Mouse (Mus musculus) retina, adult 2 months (tissue): Measurements from ENCODE around the gene Atcay.

ENCODE experiments used
- DNase-seq: peaks from one replicate; pipeline ENCODE4 v3.0.0-alpha.2; 2012; ENCODE audit warnings: low read depth, low spot score

The Atcay gene

DNA sequence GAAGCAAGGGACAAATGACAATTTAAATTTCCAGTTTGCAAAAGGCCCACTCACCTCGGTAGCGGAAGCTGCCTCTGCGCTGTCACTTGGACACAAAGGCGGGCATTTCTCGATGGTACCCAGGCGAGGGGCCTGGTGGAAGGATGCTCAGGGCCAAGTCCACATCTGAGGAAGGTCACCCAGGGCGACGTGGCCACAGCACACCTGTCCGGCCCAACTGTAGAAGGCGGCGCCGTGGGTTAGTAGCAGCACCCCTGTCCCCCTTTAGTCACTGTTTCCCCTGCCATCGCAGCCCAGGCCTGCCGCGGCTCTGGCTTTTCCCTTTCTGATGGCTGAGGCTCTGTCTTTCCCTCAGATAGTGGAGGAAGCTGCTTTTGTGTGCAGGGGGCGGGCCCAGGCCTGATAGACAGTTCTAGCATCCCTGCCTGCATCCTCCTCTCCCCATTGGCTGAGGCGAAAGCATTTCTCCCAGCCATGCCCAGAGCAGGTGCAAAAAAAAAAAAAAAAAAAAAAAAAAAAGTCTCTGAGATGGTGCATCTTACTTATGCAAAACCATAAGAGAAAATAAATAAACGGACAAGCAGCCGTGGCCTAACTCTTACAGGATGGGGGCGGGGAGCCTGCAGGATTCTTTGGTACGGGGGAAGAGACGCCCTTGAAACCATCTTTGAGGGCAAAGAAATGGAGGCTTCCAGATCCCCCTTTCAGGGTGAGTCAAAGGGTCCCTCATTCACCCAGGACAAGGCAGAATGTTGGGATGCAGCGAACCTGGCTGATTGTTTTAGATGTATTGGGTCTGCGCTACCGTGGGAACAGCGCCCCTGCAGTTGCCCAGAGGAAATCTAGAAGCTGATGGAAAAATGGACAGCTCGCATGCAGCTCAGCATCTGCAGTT is at the start of gene Atcay:
TSS of gene Atcay (minus strand) at position 396 of the 895 bp plus-strand sequence.
- no peak for DNase-seq

GRCm38 (mm10) chr10:81279496-81279895 is 48.9 kb upstream of the Atcay start:
- no peak for DNase-seq

- no peak for DNase-seq
Measured at GRCm38 (mm10) chr10:81277676-81278075, 47.0 kb upstream of the Atcay start.

GRCm38 (mm10) chr10:81273842-81274241 is 43.2 kb upstream of the Atcay start:
- DNase-seq: no peak

DNA sequence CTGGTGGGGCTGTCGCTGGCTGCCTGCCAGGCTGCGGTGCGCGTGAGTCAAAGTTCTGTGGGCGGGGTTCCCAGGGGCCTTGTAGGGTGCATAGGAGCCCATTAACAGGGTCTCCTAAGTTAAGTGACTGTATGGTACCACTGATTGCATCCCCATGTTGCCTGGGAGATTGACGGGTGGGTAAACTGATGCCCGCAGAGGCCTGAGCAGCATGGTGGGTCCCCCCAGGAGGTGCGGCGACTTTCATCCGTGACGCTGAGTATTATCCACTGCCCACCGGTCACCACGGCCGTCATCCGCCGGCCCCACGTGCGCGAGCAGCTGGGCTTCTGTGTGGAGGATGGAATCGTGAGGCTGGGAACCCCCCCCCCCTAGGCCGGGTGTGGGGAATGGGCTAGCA is 41.7 kb upstream of the Atcay start:
- DNase-seq: no peak

DNA sequence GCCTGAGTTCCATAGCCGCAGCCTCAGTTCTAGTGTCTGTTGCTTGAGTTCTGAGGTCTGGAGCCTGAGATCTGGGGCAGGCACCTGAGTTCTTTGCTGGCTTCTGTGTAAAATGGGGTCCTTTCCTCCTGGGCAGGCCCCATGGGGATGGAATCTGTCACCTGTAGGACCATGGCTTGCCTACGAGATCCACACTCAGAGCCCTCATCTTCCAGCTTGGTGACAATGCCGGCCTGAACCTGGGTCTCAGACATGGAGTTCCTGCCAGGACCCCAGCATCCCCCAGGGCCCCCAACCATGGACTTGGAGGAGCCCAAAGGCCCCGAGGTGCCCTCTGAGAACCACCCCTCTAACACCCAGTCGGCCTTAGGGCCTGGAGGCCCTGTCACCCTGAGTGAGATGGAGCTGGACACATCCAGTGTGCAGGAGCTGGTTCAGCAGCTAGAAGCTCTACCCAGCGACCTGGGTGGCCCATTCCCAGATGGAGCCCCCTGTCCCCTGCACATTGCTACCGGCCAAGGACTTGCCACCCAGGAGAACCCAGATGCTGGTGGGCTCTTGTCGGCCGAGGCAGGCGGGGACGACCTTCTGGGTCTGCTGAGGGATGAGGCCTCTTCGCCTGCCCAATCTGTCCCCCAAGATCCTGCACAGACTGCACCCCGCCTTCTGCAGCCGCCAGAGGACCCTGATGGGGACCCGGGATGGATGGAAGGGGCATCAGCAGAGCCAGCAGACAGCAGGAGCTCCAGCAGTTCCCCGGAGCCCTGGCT is 38.2 kb upstream of the Atcay start:
- no peak for DNase-seq

- peak; percentile 90 for DNase-seq
Measured at GRCm38 (mm10) chr10:81268056-81268455, 37.4 kb upstream of the Atcay start.

DNA sequence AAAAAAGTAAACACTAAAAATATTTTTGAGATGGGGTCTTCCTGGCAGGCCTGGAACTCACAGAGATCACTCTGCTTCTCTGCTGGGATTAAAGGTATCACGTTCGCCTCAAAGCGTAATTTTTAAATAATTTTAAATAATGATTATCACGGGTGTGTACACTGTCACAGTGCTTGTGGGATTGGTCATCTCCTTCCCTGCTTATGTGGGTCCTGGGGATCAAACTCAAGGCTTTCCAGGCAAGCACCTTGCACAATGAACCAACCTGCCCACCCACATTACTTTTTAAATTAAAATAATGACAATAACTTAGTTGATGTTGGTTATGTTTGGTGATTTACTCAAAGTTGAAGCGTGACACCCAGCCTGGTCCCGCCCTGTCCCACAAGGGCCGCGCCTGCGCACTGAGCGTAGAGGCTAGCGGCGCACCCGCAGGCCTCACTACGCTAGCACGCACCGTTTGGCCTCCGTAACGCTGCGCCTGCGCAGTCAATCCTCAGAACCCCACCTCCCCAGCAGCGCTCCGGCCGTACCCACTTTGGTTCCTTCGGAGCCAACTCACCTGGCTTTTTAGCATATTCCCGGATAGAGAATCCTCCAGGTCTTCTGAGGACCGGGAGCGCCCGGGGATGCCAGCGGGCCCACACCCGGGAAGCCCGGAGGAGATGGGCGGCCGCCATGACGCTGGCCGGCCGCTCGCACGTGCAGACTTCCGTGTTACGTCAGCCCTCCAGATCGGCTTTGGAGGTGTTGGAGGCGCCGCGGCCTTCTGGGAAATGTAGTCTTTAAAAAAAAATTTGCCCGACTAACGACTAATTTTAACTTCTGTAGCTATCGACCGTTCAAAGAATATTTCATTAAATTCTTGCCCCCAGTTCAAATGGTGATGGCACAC is 35.8 kb upstream of the Atcay start, which contains the start of the genes Mrpl54 and Apba3:
TSS of gene Mrpl54 (minus strand) at position 724 of the 895 bp plus-strand sequence.
TSS of gene Apba3 (plus strand) at position 750 of the 895 bp plus-strand sequence.
- DNase-seq: peak; percentile 92

DNA sequence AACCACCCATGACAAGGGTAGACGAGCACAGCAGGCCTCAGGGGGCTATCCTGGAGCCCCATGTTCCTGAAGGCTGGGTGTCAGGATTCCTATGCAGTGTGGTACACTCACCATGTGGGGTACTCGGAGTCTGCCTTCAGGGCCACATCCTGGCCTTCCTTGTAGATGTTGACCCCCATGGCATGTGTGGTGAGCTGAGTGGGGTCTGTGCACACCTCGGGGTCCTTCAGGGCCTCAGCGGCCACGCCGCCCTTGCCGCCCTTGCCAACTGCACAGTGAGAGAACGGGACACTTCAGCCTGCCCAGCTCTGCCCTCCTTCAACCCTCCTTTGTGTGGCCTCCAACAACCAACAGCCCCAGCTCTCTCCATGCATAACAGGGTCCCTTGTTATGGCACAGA is 34.9 kb upstream of the Atcay start:
- no peak for DNase-seq

DNA sequence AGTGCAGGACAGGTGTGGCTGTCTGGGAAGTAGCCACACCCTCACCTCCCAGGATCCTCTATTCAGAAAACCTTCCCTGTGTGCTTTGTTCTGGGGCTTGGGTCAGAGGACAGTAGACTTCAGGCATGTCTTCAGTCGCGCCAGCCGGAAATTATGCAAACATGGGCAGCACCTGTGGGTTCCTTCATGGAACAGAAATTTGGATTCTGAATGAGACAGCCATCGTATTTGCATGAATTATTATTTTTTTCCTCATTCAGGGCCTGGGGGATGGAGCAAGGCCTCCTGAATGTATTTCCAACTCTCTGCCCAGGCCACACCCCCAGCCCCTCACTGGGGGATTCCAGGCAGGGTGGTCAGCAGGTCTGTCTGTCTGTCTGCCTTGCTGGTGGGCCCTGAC is 30.4 kb upstream of the Atcay start:
- no peak for DNase-seq

- no peak for DNase-seq
Measured at GRCm38 (mm10) chr10:81259225-81259884, 28.7 kb upstream of the Atcay start.

- DNase-seq: no peak
Measured at GRCm38 (mm10) chr10:81257158-81258039, 26.8 kb upstream of the Atcay start.

DNA sequence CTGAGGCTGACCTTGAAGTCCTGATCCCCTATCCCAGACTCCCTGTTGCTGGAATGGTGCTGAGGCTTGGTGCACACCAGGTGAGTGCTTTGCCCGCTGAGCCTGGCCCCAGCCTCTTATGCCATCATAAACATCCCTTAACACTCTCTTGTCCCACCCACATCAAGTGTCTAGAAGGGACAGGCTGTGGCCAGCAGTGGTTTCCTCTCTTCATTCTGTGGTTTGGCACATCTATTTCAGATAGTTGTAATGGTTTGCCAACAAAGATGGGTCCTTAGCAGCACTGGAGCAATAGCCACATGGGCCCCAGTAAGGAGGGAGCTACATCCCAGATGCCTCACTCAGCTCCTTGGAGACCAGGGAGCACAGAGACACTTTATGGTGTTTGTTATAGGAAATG is 24.3 kb upstream of the Atcay start:
- no peak for DNase-seq

DNA sequence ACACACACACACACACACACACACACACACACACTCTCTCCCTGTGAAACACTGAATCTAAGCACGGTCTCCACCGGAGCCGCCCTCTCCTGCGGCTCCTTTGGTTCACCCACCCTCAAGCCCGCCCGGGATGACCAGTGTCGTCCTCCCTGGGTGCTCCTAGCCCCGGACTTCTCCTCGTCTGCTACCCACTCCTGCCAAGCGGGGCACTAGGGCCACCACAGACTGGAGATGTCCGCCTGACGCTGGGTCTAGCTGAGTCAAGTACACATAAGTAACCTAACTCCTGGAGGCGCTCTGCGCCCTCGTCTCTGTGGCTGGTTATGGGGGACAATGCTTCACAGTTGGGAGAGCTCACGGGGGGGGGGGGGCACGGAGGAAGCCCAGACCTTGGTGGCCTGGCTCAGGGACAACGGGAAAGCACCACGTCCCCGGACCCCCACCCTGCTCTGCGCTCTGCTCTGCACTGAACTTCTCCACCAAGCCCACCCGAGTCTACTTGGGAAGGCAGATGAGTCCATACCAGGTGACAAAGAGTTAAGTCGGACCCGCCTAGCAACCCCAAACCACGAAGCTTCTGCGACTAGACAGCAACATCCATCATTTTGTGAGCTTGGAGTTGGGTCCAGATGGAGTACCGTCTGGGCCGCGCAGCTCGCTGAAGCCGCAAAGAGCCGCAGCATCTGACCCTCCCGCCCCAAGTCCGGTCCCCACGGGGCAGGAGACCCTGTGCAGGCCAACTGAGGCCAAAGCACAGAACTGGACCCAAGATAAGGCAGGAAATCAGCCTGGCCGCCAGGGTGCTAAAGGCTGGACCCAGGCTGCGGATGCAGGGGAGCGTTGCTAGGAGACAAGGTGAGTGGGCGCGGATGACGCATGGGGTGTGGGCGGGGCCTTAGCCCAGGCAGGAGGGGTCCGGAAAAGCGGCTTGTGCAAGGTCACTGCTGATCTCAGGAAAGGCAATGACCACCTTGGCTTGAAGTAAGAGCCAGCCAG is 22.1 kb upstream of the Atcay start, which contains the start of gene Matk:
TSS of gene Matk (plus strand) at position 512 of the 996 bp plus-strand sequence.
- DNase-seq: no peak

DNA sequence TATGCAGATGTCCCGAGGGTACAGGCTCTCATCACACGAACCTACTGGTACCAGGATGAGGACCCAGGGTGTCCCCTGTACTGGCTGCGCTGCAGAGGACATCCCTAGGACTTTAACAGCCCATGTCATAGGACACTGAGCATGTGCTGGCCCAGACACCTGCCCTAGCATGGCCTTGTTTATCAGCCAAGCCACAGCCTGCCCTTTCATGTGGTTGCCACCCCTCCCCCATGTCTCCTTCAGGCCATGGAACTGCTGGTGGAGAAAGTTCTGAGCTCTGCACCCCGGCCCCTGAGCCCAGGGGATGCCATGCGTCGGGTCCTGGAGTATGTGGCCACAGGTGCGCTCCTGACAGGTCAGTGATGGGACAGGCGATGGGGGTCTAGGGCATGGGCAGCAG is 18.8 kb upstream of the Atcay start:
- DNase-seq: no peak

DNA sequence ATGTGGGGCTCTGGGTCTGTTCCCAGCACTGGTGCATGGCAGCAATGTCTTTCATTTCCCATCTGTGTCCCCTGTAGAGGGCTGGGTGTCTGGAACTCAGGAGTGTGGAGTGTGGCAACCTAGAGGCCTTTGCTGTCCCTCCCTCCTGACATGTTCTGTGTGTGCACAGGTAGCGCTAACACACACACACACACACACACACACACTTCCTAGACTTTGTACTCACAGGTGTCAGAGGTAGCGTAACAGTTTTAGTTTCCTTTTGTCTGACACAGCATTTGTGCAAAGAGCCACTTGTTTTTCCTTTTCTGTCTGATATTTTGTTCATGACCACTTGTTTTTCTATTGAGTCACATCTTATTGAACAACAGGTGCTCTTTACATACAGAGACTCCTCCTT is 17.2 kb upstream of the Atcay start:
- DNase-seq: no peak

- DNase-seq: no peak
Measured at GRCm38 (mm10) chr10:81245166-81245565, 14.5 kb upstream of the Atcay start.

GRCm38 (mm10) chr10:81244595-81244994 is 14.0 kb upstream of the Atcay start:
- no peak for DNase-seq

GRCm38 (mm10) chr10:81244146-81244545 is 13.5 kb upstream of the Atcay start:
- no peak for DNase-seq
